ENCODE assay signal across 11 mouse cellular contexts in the genomic region with DNA sequence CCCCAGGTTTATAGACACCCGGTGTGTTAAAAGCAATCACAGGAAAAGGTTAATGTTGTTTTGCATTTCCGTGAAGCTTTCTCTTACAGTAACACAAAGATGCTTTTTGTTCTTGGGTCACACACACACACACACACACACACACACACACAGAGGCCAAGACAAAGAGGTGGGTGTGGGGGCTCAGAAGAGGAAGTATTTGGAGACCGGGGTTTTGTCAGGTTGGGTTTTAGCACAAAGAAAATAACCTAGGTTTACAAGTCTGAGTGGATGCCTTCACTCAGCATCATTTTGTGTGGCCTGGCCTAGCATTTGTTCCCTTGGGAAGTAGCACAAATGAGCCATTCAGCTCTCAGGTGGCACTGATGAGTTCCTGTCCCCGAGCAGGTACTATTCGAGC. TPM values are rescaled to one million over a fixed set of nuclear protein-coding genes. Genes with fewer than 3 reads are reported as not detected.
DNase-seq lines count a peak whose midpoint lies in the region; ATAC-seq and TF ChIP-seq lines count a peak whose summit lies in the region.
"Had no signal": no experiment of that assay in that cellular context is flagged by ENCODE, and none has a peak within 500 bp of the region (broad histone marks: within the 10 kb centered on the region; RNA-seq: fewer than 3 reads in every experiment).

No protein-coding gene starts in this region.

- no peak overlapping the region for H3K4me2 ChIP-seq in kidney, embryonic 14.5 days (replicated peaks; ENCODE audit: low read depth, low read length)
- no peak overlapping the region for H3K4me2 ChIP-seq in embryonic facial prominence, embryonic 13.5 days
- H3K4me2 ChIP-seq in hindbrain, embryonic 14.5 days (replicated peaks): no peak overlapping the region
- H3K4me2 ChIP-seq in midbrain, postnatal 0 days (ENCODE audit: low read depth, low read length, poor library complexity, severe bottlenecking): no peak overlapping the region
- H3K4me2 ChIP-seq in intestine, embryonic 15.5 days (replicated peaks): no peak overlapping the region

- no peak overlapping the region for H3K4me3 ChIP-seq in kidney, embryonic 14.5 days (ENCODE audit: low read length)
- H3K4me3 ChIP-seq in embryonic facial prominence, embryonic 13.5 days: no peak overlapping the region
- H3K4me3 ChIP-seq in hindbrain, embryonic 14.5 days (replicated peaks; ENCODE audit: low read length): no peak overlapping the region
- no peak overlapping the region for H3K4me3 ChIP-seq in midbrain, postnatal 0 days (ENCODE audit: low read depth, low read length)
- no peak overlapping the region for H3K4me3 ChIP-seq in intestine, embryonic 15.5 days (replicated peaks)

- H3K27me3 ChIP-seq in kidney, embryonic 14.5 days (ENCODE audit: control insufficient read depth, insufficient read depth, low read length): no peaks in the 10 kb centered on the region
- H3K27me3 ChIP-seq in embryonic facial prominence, embryonic 13.5 days: no peaks in the 10 kb centered on the region
- no peaks in the 10 kb centered on the region for H3K27me3 ChIP-seq in hindbrain, embryonic 14.5 days (ENCODE audit: control insufficient read depth, insufficient read depth, low read length)
- no peaks in the 10 kb centered on the region for H3K27me3 ChIP-seq in midbrain, postnatal 0 days (ENCODE audit: insufficient read depth, low read length)
- no peaks in the 10 kb centered on the region for H3K27me3 ChIP-seq in intestine, embryonic 15.5 days (replicated peaks)
- H3K27me3 ChIP-seq: Patski had no signal

- no peak overlapping the region for H3K9ac ChIP-seq in kidney, embryonic 14.5 days (ENCODE audit: low read depth, low read length)
- no peak overlapping the region for H3K9ac ChIP-seq in embryonic facial prominence, embryonic 13.5 days
- peak overlapping the region; percentile 56 for H3K9ac ChIP-seq in hindbrain, embryonic 14.5 days
- H3K9ac ChIP-seq in midbrain, postnatal 0 days (replicated peaks; ENCODE audit: low read length, poor library complexity, severe bottlenecking): no peak overlapping the region
- H3K9ac ChIP-seq in intestine, embryonic 15.5 days: no peak overlapping the region

- 42% methylated on average over 5 of the region's 5 CpGs for WGBS in kidney, embryonic 14.5 days
- WGBS in embryonic facial prominence, embryonic 13.5 days: 28% methylated on average over 5 of the region's 5 CpGs
- WGBS in hindbrain, embryonic 14.5 days: 12% methylated on average over 5 of the region's 5 CpGs
- 19% methylated on average over 5 of the region's 5 CpGs for WGBS in midbrain, postnatal 0 days
- 62% methylated on average over 5 of the region's 5 CpGs for whole genome bisulfite sequencing in intestine, embryonic 15.5 days

- no peak for DNase-seq in kidney, postnatal 25 days
- DNase-seq in hindbrain, embryonic 14.5 days (ENCODE audit: low spot score): no peak
- no peak for DNase-seq in midbrain, postnatal 0 days (ENCODE audit: low spot score)
- DNase-seq in adrenal gland, postnatal 4 days (ENCODE audit: low spot score in 2 of 2): no peak
- no peak for DNase-seq in cerebellum, postnatal 4 days (ENCODE audit: low spot score in 2 of 2)
- DNase-seq: heart, postnatal 14 days had no signal

- ATAC-seq in kidney, embryonic 14.5 days (ENCODE audit: low FRiP score, low TSS enrichment): no peak
- no peak for ATAC-seq in embryonic facial prominence, embryonic 13.5 days (ENCODE audit: insufficient number of reproducible peaks, insufficient read depth, low FRiP score, low TSS enrichment, low read depth)
- no peak for ATAC-seq in hindbrain, embryonic 14.5 days (ENCODE audit: low FRiP score)
- ATAC-seq in midbrain, postnatal 0 days (ENCODE audit: low FRiP score): no peak
- ATAC-seq in intestine, embryonic 15.5 days: no peak
- ATAC-seq: Patski had no signal

- peak overlapping the region; percentile 85; the same call in 1 of the 2 replicates for H3K27ac ChIP-seq in kidney, embryonic 14.5 days (ENCODE audit: low read depth, low read length)
- H3K27ac ChIP-seq in embryonic facial prominence, embryonic 13.5 days: peak overlapping the region; percentile 5; the same call in 1 of the 2 replicates
- peak overlapping the region; percentile 98 for H3K27ac ChIP-seq in hindbrain, embryonic 14.5 days
- H3K27ac ChIP-seq in midbrain, postnatal 0 days (ENCODE audit: low read depth, low read length): peak overlapping the region; percentile 78
- H3K27ac ChIP-seq in intestine, embryonic 15.5 days: no peak overlapping the region
- H3K27ac ChIP-seq: macrophage had no signal

- H3K9me3 ChIP-seq in kidney, embryonic 14.5 days (ENCODE audit: control insufficient read depth, low read length): no peaks in the 10 kb centered on the region
- no peaks in the 10 kb centered on the region for H3K9me3 ChIP-seq in embryonic facial prominence, embryonic 13.5 days
- H3K9me3 ChIP-seq in hindbrain, embryonic 14.5 days (ENCODE audit: control insufficient read depth, low read length): no peaks in the 10 kb centered on the region
- H3K9me3 ChIP-seq in midbrain, postnatal 0 days (ENCODE audit: low read length): no peaks in the 10 kb centered on the region
- no peaks in the 10 kb centered on the region for H3K9me3 ChIP-seq in intestine, embryonic 15.5 days

- peaks cover 6% of the 10 kb centered on the region; the same call in 1 of the 2 replicates for H3K36me3 ChIP-seq in kidney, embryonic 14.5 days (ENCODE audit: control insufficient read depth, insufficient read depth, low read length)
- 0 out of 2 replicates have a peak, but pooled peaks cover 3% of the 10 kb centered on the region for H3K36me3 ChIP-seq in embryonic facial prominence, embryonic 13.5 days
- peaks cover 15% of the 10 kb centered on the region for H3K36me3 ChIP-seq in hindbrain, embryonic 14.5 days (replicated peaks; ENCODE audit: control insufficient read depth, insufficient read depth)
- no peaks in the 10 kb centered on the region; the same call in 1 of the 2 replicates for H3K36me3 ChIP-seq in midbrain, postnatal 0 days (ENCODE audit: insufficient read depth, low read length)
- no peaks in the 10 kb centered on the region for H3K36me3 ChIP-seq in intestine, embryonic 15.5 days

- TF ChIP-seq CTCF in midbrain, postnatal 0 days (IDR thresholded peaks at IDR 0.05): no peak

- peaks cover 68% of the 10 kb centered on the region for H3K4me1 ChIP-seq in kidney, embryonic 14.5 days (ENCODE audit: control insufficient read depth, insufficient read depth, low read length)
- H3K4me1 ChIP-seq in embryonic facial prominence, embryonic 13.5 days: peaks cover 58% of the 10 kb centered on the region
- peaks cover 76% of the 10 kb centered on the region for H3K4me1 ChIP-seq in hindbrain, embryonic 14.5 days (replicated peaks; ENCODE audit: control insufficient read depth, insufficient read depth, low read length)
- H3K4me1 ChIP-seq in midbrain, postnatal 0 days (ENCODE audit: insufficient read depth, low read length): peaks cover 15% of the 10 kb centered on the region
- peaks cover 43% of the 10 kb centered on the region for H3K4me1 ChIP-seq in intestine, embryonic 15.5 days (replicated peaks)

RNA-seq across cellular contexts. Expression of a gene that starts 59.8 kb away (rescaled TPM):
- 16.6 and 19.6 TPM in 2 replicates for polyA plus RNA-seq in kidney, embryonic 14.5 days (2014; fragmentation: Nextera tagmentation; extraction: Ambion mirVana)
- polyA plus RNA-seq in embryonic facial prominence, embryonic 13.5 days (2015; fragmentation: Nextera tagmentation; extraction: Ambion mirVana): 15.8 and 18.1 TPM in 2 replicates
- polyA plus RNA-seq in hindbrain, embryonic 14.5 days (2014; fragmentation: Nextera tagmentation; extraction: Ambion mirVana): 8.3 and 10.1 TPM in 2 replicates
- total RNA-seq in midbrain, postnatal 0 days (2014; rRNA removed): 0.47 and 1.9 TPM in 2 replicates
- 4.2 and 6.1 TPM in 2 replicates for polyA plus RNA-seq in midbrain, postnatal 0 days (2015; fragmentation: Nextera tagmentation; extraction: Ambion mirVana)
- polyA plus RNA-seq in intestine, embryonic 15.5 days (2015; fragmentation: Nextera tagmentation; extraction: Ambion mirVana): 25.8 and 29.4 TPM in 2 replicates
- 10 to 100 TPM; 24.0 to 24.8 TPM for total RNA-seq in adrenal gland, postnatal 4 days (2021)
